Mouse (Mus musculus): Measurements from ENCODE around the gene Ebi3.

Gene Ebi3

GRCm38 (mm10) chr17:56005415-56006061, 53.1 kb downstream of the Ebi3 start, which contains the start of the genes Stap2 and Mpnd:
Gene Stap2 (minus strand): TSS chr17:56005584.
Gene Mpnd (plus strand): TSS chr17:56005711.
- DNase-seq, result peak; percentile 57
